Mouse (Mus musculus) stomach, postnatal 0 days (tissue): ENCODE results near the gene Aqp12. TPM values are rescaled to one million over a fixed set of nuclear protein-coding genes. Genes with fewer than 3 reads are reported as not detected.

Experiments
- ATAC-seq: fragments of 200-750 bp; cut with Nextera tagmentation; 2 replicates; pipeline ENCODE4 v1.8.0; 2017; ENCODE audit not compliant: low FRiP score, low TSS enrichment
- DNase-seq: peaks from one replicate; pipeline ENCODE4 v3.0.0-alpha.2; 2016; ENCODE audit warnings: low spot score
- H3K27ac ChIP-seq: fragments of 300-500 bp; sonication (generic); replicated peaks from 2 replicates; pipeline ENCODE4 v1.5.1; 2014; ENCODE audit warnings: mild to moderate bottlenecking, control low read depth
- H3K27me3 ChIP-seq: fragments of 300-500 bp; sonication (generic); 2 replicates; pipeline ENCODE4 v1.6.1; 2014; ENCODE audit warnings: low read length; ENCODE audit not compliant: control insufficient read depth, insufficient read depth
- H3K36me3 ChIP-seq: fragments of 300-500 bp; sonication (generic); 2 replicates; pipeline ENCODE4 v1.6.1; 2014; ENCODE audit warnings: low read length, mixed read lengths; ENCODE audit not compliant: control insufficient read depth, insufficient read depth
- H3K4me1 ChIP-seq: fragments of 300-500 bp; sonication (generic); replicated peaks from 2 replicates; pipeline ENCODE4 v1.6.1; 2014; ENCODE audit warnings: antibody characterized with exemption; ENCODE audit not compliant: control insufficient read depth, insufficient read depth
- H3K4me2 ChIP-seq: fragments of 300-500 bp; sonication (generic); replicated peaks from 2 replicates; pipeline ENCODE4 v1.6.1; 2014; ENCODE audit warnings: low read depth, mild to moderate bottlenecking, control low read depth, moderate library complexity
- H3K4me3 ChIP-seq: fragments of 300-500 bp; sonication (generic); 2 replicates; pipeline ENCODE4 v1.5.1; 2014; ENCODE audit warnings: low read depth, low read length, control low read depth
- H3K9ac ChIP-seq: fragments of 300-500 bp; sonication (generic); 2 replicates; pipeline ENCODE4 v1.6.1; 2014; ENCODE audit warnings: mild to moderate bottlenecking, low read length, control low read depth, mixed read lengths
- H3K9me3 ChIP-seq: fragments of 300-500 bp; sonication (generic); 2 replicates; pipeline ENCODE4 v1.6.1; 2016; ENCODE audit warnings: low read length; ENCODE audit not compliant: control insufficient read depth
- CTCF ChIP-seq: IDR thresholded peaks from 2 replicates; pipeline ENCODE4 v1.5.1; 2016; ENCODE audit warnings: antibody characterized with exemption, low read depth, mild to moderate bottlenecking, moderate library complexity
- EP300 ChIP-seq: optimal IDR thresholded peaks from 2 replicates; pipeline ENCODE3; 2016; ENCODE audit warnings: antibody characterized with exemption
- WGBS: fragments of 180-500 bp; shearing (Covaris S2); extraction: QIAGEN DNeasy Blood & Tissue Kit; methylation state at CpG from one replicate; pipeline ENCODE4 v1.1.7; 2014; 5-methylcytosine and 5-hydroxymethylcytosine counted together
- polyA plus RNA-seq: library from polyadenylated mRNA; unstranded; fragments of >200 nt; fragmentation: Nextera tagmentation; extraction: Ambion mirVana; gene quantifications from 2 replicates; pipeline ENCODE4 v1.2.1, GENCODE M21; 2015

Aqp12 gene
- polyA plus RNA-seq, 1 experiment from 2014 or later: not detected

DNA sequence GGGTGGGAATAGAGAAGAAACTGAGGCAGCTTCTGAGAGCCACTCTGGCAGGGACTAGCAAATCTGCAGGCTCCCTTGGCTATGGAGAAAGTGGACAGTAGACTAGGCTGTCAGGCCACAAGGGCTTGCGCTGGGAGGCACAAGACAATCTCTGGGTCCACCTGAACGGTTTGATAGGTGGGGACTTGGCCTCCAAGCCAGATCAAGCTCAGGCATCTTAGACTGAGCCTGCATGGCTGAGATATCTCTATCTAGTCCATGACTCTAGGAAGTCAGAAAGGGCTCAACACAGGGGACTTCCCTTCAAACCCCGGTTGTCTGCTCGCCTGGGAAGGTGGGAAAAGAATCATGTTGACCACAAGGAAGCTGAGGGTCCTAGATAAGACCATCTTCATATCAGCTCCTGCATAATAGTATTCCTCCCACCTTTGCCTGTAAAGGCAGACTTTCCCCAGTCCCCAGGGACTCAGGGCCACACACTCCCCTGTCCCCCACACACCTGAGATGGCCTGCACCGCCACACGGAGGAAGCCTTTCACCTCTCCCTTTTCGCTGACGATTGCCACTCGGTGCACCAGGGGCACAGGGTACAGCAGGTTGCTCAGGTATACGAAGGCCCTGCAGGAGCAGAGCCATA, 40.1 kb downstream of the Aqp12 start:
- WGBS: 81% methylated on average over 10 of the region's 10 CpGs
- Histone ChIP-seq H3K27me3 (no peaks in the 10 kb centered on the region), H3K36me3 (no peaks in the 10 kb centered on the region), H3K4me3 (no peak overlapping the region), H3K4me2 (no peak overlapping the region), H3K27ac (no peak overlapping the region), H3K4me1 (no peaks in the 10 kb centered on the region), H3K9ac (no peak overlapping the region), H3K9me3 (no peaks in the 10 kb centered on the region)
- TF ChIP-seq EP300 (no peak), CTCF (no peak)
- DNase-seq (no peak), ATAC-seq (no peak)

- Histone ChIP-seq H3K27me3 (no peaks in the 10 kb centered on the region), H3K36me3 (no peaks in the 10 kb centered on the region), H3K4me2 (no peak overlapping the region), H3K27ac (no peak overlapping the region), H3K9ac (no peak overlapping the region), H3K4me1 (no peaks in the 10 kb centered on the region), H3K4me3 (no peak overlapping the region), H3K9me3 (no peaks in the 10 kb centered on the region)
- DNase-seq (no peak), ATAC-seq (no peak)
- 80% methylated on average over 3 of the region's 3 CpGs for WGBS
- no peak for TF ChIP-seq CTCF
- TF ChIP-seq EP300: no peak
These were observed 43.9 kb downstream of the Aqp12 start for GRCm38 (mm10) chr1:93050071-93050470.

- Histone ChIP-seq H3K36me3 (no peaks in the 10 kb centered on the region), H3K4me2 (no peak overlapping the region), H3K27me3 (no peaks in the 10 kb centered on the region), H3K9ac (no peak overlapping the region), H3K4me1 (no peaks in the 10 kb centered on the region), H3K27ac (no peak overlapping the region), H3K9me3 (no peaks in the 10 kb centered on the region), H3K4me3 (no peak overlapping the region)
- ATAC-seq (no peak), DNase-seq (no peak)
- 54% methylated on average over 18 of the region's 23 CpGs for WGBS
- TF ChIP-seq CTCF (no peak), EP300 (no peak)
These were observed 45.1 kb downstream of the Aqp12 start for GRCm38 (mm10) chr1:93051124-93051833.

Other genes with a start within 250 kb of the Aqp12 start
- 14.0 and 15.5 TPM in 2 replicates for gene Gpc1, start 174.7 kb upstream of the Aqp12 start, polyA plus RNA-seq
- 0.06 and 0.16 TPM in 2 replicates for gene Ankmy1, start 103.4 kb upstream of the Aqp12 start, polyA plus RNA-seq
- 16.0 and 17.5 TPM in 2 replicates for gene Dusp28, start 99.4 kb upstream of the Aqp12 start, polyA plus RNA-seq
- gene Rnpepl1, start 95.6 kb upstream of the Aqp12 start, polyA plus RNA-seq: 36.7 and 42.7 TPM in 2 replicates
- 21.2 and 23.3 TPM in 2 replicates for gene Capn10, start 72.0 kb upstream of the Aqp12 start, polyA plus RNA-seq
- 3.7 and 4.1 TPM in 2 replicates for gene Gpr35, start 55.5 kb upstream of the Aqp12 start, polyA plus RNA-seq
- 7.7 and 9.6 TPM in 2 replicates for gene Kif1a, start 95.6 kb downstream of the Aqp12 start, polyA plus RNA-seq
- gene Agxt, start 128.9 kb downstream of the Aqp12 start, polyA plus RNA-seq: 0.48 and 0.55 TPM in 2 replicates
- 27.8 and 34.3 TPM in 2 replicates for gene 2310007B03Rik, start 154.6 kb downstream of the Aqp12 start, polyA plus RNA-seq
- 0.04 and 0.06 TPM in 2 replicates for gene Crocc2, start 162.4 kb downstream of the Aqp12 start, polyA plus RNA-seq
- gene Sned1, start 229.5 kb downstream of the Aqp12 start, polyA plus RNA-seq: 1.4 and 1.5 TPM in 2 replicates